Mouse (Mus musculus) urinary bladder, adult 18-20 months (tissue): ENCODE results near the gene Pkig.
A peak's percentile ranks its signal among the peaks of the same experiment; 100 is the strongest.
"Not testable (repeated sequence)": the region's sequence is repeated elsewhere in the genome, so short reads cannot be mapped to it uniquely, and the experiment has no call there.

ENCODE experiments used
- DNase-seq, 2 experiments: peaks; one replicate each; pipeline ENCODE4 v3.0.0; 2022; ENCODE audit warnings: low spot score in 2 of 2, mixed read lengths in 2 of 2

Pkig gene

GRCm38 (mm10) chr2:163682344-163682743 is 24.2 kb downstream of the Pkig start:
- no peak for DNase-seq

- no peak for DNase-seq
These were observed 27.1 kb downstream of the Pkig start for GRCm38 (mm10) chr2:163685287-163685686.

- peak; percentile 23 to 54 for DNase-seq
These were observed 27.6 kb downstream of the Pkig start for GRCm38 (mm10) chr2:163685761-163686200.

- no peak for DNase-seq
These were observed 28.0 kb downstream of the Pkig start for GRCm38 (mm10) chr2:163686233-163686632.

- no peak for DNase-seq
These were observed 28.7 kb downstream of the Pkig start for GRCm38 (mm10) chr2:163686886-163687285.

- not testable (repeated sequence) for DNase-seq
These were observed 30.2 kb downstream of the Pkig start for GRCm38 (mm10) chr2:163688377-163688776.

- no peak for DNase-seq
These were observed 31.6 kb downstream of the Pkig start for GRCm38 (mm10) chr2:163689771-163690170.

- DNase-seq: no peak
These were observed 32.5 kb downstream of the Pkig start for GRCm38 (mm10) chr2:163690409-163691304.

GRCm38 (mm10) chr2:163691846-163692605 is 33.8 kb downstream of the Pkig start:
- no peak for DNase-seq

GRCm38 (mm10) chr2:163692873-163693612 is 34.9 kb downstream of the Pkig start:
- DNase-seq: no peak

- DNase-seq: no peak
These were observed 35.6 kb downstream of the Pkig start for GRCm38 (mm10) chr2:163693716-163694314.

GRCm38 (mm10) chr2:163696763-163697162 is 38.6 kb downstream of the Pkig start:
- DNase-seq: no peak

GRCm38 (mm10) chr2:163697764-163698480 is 39.7 kb downstream of the Pkig start:
- no peak for DNase-seq

- no peak for DNase-seq
These were observed 41.0 kb downstream of the Pkig start for GRCm38 (mm10) chr2:163699078-163699780.

- DNase-seq: no peak
These were observed 44.2 kb downstream of the Pkig start for GRCm38 (mm10) chr2:163702431-163702830.

GRCm38 (mm10) chr2:163702921-163703320 is 44.7 kb downstream of the Pkig start:
- DNase-seq: no peak

- DNase-seq: no peak
These were observed 45.5 kb downstream of the Pkig start for GRCm38 (mm10) chr2:163703599-163704260.

GRCm38 (mm10) chr2:163708321-163708720 is 50.1 kb downstream of the Pkig start:
- DNase-seq: no peak

- DNase-seq: no peak
These were observed 50.6 kb downstream of the Pkig start for GRCm38 (mm10) chr2:163708763-163709250.
